ENCODE assay signal across 8 mouse cellular contexts in the genomic region with DNA sequence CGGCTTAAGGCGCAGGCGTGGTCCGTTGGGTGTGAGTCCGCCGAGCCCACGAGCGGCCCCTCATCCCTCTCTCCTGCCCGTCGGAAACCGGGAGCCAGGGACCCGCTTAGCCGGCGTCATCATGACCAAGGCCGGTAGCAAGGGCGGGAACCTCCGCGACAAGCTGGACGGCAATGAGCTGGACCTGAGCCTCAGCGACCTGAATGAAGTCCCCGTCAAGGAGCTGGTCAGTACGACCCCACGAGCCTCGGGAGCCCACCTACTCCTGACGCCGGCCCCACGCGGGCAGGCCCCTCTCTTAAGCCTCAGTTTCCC. TPM values are rescaled to one million over a fixed set of nuclear protein-coding genes. Genes with fewer than 3 reads are reported as not detected.
A peak's percentile ranks its signal among the peaks of the same experiment; 100 is the strongest.
DNase-seq lines count a peak whose midpoint lies in the region; ATAC-seq lines count a peak whose summit lies in the region.

No protein-coding gene starts in this region.

- peak; percentile 45; the same call in 1 of the 2 replicates for ATAC-seq in neural tube, embryonic 11.5 days (ENCODE audit: insufficient read depth, low FRiP score, low TSS enrichment)
- peak; percentile 53 for ATAC-seq in forebrain, embryonic 11.5 days (replicated peaks; ENCODE audit: low FRiP score)
- ATAC-seq in liver, embryonic 11.5 days (replicated peaks; ENCODE audit: low FRiP score), result peak; percentile 71
- ATAC-seq in stomach, embryonic 14.5 days (ENCODE audit: insufficient number of reproducible peaks, insufficient read depth, low FRiP score, low read depth), result no peak; the same call in 1 of the 2 replicates
- no peak for ATAC-seq in CD4-positive, CD25-positive, alpha-beta regulatory T cell, adult 4 months

- H3K27ac ChIP-seq in neural tube, embryonic 11.5 days (ENCODE audit: low read depth, low read length), result peak overlapping the region; percentile 11; the same call in 1 of the 2 replicates
- no peak overlapping the region for H3K27ac ChIP-seq in forebrain, embryonic 11.5 days (ENCODE audit: low read depth, low read length)
- peak overlapping the region; percentile 71 for H3K27ac ChIP-seq in liver, embryonic 11.5 days (ENCODE audit: low read depth, low read length)
- peak overlapping the region; percentile 71 for H3K27ac ChIP-seq in stomach, embryonic 14.5 days (ENCODE audit: low read length)

- no peaks in the 10 kb centered on the region for H3K9me3 ChIP-seq in neural tube, embryonic 11.5 days (ENCODE audit: control insufficient read depth, low read length)
- no peaks in the 10 kb centered on the region for H3K9me3 ChIP-seq in forebrain, embryonic 11.5 days (ENCODE audit: control insufficient read depth, low read length)
- no peaks in the 10 kb centered on the region for H3K9me3 ChIP-seq in liver, embryonic 11.5 days (ENCODE audit: control insufficient read depth, low read length)
- H3K9me3 ChIP-seq in stomach, embryonic 14.5 days (ENCODE audit: control insufficient read depth, low read depth, low read length), result no peaks in the 10 kb centered on the region

- peak overlapping the region; percentile 77 for H3K9ac ChIP-seq in neural tube, embryonic 11.5 days (ENCODE audit: low read length)
- peak overlapping the region; percentile 86 for H3K9ac ChIP-seq in forebrain, embryonic 11.5 days (ENCODE audit: low read length)
- H3K9ac ChIP-seq in liver, embryonic 11.5 days (ENCODE audit: low read depth, low read length), result peak overlapping the region; percentile 96
- H3K9ac ChIP-seq in stomach, embryonic 14.5 days (replicated peaks; ENCODE audit: low read depth, low read length), result peak overlapping the region; percentile 87

- H3K4me3 ChIP-seq in neural tube, embryonic 11.5 days (ENCODE audit: low read depth, low read length), result peak overlapping the region; percentile 87
- peak overlapping the region; percentile 95 for H3K4me3 ChIP-seq in forebrain, embryonic 11.5 days (ENCODE audit: low read depth, low read length)
- H3K4me3 ChIP-seq in liver, embryonic 11.5 days (ENCODE audit: low read depth, low read length), result peak overlapping the region; percentile 99
- H3K4me3 ChIP-seq in stomach, embryonic 14.5 days (ENCODE audit: low read depth, low read length), result peak overlapping the region; percentile 97

- peak overlapping the region; percentile 84 for H3K4me2 ChIP-seq in neural tube, embryonic 11.5 days (ENCODE audit: low read depth)
- peak overlapping the region; percentile 87 for H3K4me2 ChIP-seq in forebrain, embryonic 11.5 days (ENCODE audit: low read depth, low read length, severe bottlenecking)
- peak overlapping the region; percentile 96 for H3K4me2 ChIP-seq in liver, embryonic 11.5 days
- peak overlapping the region; percentile 67 for H3K4me2 ChIP-seq in stomach, embryonic 14.5 days (replicated peaks; ENCODE audit: low read depth, low read length)

- H3K27me3 ChIP-seq in neural tube, embryonic 11.5 days (ENCODE audit: control insufficient read depth, insufficient read depth, low read length), result no peaks in the 10 kb centered on the region
- no peaks in the 10 kb centered on the region for H3K27me3 ChIP-seq in forebrain, embryonic 11.5 days (ENCODE audit: control insufficient read depth, insufficient read depth, low read length)
- no peaks in the 10 kb centered on the region for H3K27me3 ChIP-seq in liver, embryonic 11.5 days (replicated peaks; ENCODE audit: control insufficient read depth, insufficient read depth, low read length)
- no peaks in the 10 kb centered on the region for H3K27me3 ChIP-seq in stomach, embryonic 14.5 days (ENCODE audit: control insufficient read depth, insufficient read depth, low read length)

- H3K4me1 ChIP-seq in neural tube, embryonic 11.5 days (ENCODE audit: control insufficient read depth, insufficient read depth, low read length), result 0 out of 2 replicates have a peak, but pooled peaks cover 2% of the 10 kb centered on the region
- peaks cover 3% of the 10 kb centered on the region; the same call in 1 of the 2 replicates for H3K4me1 ChIP-seq in forebrain, embryonic 11.5 days (replicated peaks; ENCODE audit: control insufficient read depth, insufficient read depth, low read length)
- H3K4me1 ChIP-seq in liver, embryonic 11.5 days (replicated peaks; ENCODE audit: control insufficient read depth, insufficient read depth, low read length), result peaks cover 5% of the 10 kb centered on the region
- 0 out of 2 replicates have a peak, but pooled peaks cover 6% of the 10 kb centered on the region for H3K4me1 ChIP-seq in stomach, embryonic 14.5 days (ENCODE audit: control insufficient read depth, insufficient read depth, low read length)

- WGBS in neural tube, embryonic 11.5 days, result 0% methylated on average over 25 of the region's 28 CpGs
- under 1% methylated on average over 28 of the region's 28 CpGs for WGBS in forebrain, embryonic 11.5 days
- 0% methylated on average over 28 of the region's 28 CpGs for WGBS in liver, embryonic 11.5 days
- 0% methylated on average over 27 of the region's 28 CpGs for WGBS in stomach, embryonic 14.5 days

- DNase-seq in neural tube, embryonic 11.5 days (ENCODE audit: low spot score), result no peak
- no peak for DNase-seq in neural tube, embryonic 10.5 days (ENCODE audit: extremely low spot score, low spot score)
- no peak for DNase-seq in forebrain, embryonic 11.5 days (ENCODE audit: low spot score)
- DNase-seq in liver, embryonic 11.5 days (ENCODE audit: low spot score), result no peak
- DNase-seq in spleen, adult 18-20 months, result no peak
- no peak for DNase-seq in layer of hippocampus, postnatal 25 days (ENCODE audit: extremely low spot score in 1 of 2, low spot score in 1 of 2)

- 0 out of 2 replicates have a peak, but pooled peaks cover 9% of the 10 kb centered on the region for H3K36me3 ChIP-seq in neural tube, embryonic 11.5 days (ENCODE audit: control insufficient read depth, insufficient read depth, low read length)
- peaks cover 4% of the 10 kb centered on the region for H3K36me3 ChIP-seq in forebrain, embryonic 11.5 days (ENCODE audit: control insufficient read depth, insufficient read depth, low read length)
- peaks cover 21% of the 10 kb centered on the region for H3K36me3 ChIP-seq in liver, embryonic 11.5 days (ENCODE audit: control insufficient read depth, insufficient read depth, low read length)
- peaks cover 28% of the 10 kb centered on the region for H3K36me3 ChIP-seq in stomach, embryonic 14.5 days (ENCODE audit: control insufficient read depth, insufficient read depth, low read length)

RNA-seq across cellular contexts. Expression of a gene that starts 0.3 kb away (rescaled TPM):
- 207 and 220 TPM in 2 replicates for polyA plus RNA-seq in neural tube, embryonic 11.5 days (2014; fragmentation: Nextera tagmentation; extraction: Ambion mirVana)
- polyA plus RNA-seq in forebrain, embryonic 11.5 days (2014; fragmentation: Nextera tagmentation; extraction: Ambion mirVana), result 226 and 244 TPM in 2 replicates
- polyA plus RNA-seq in liver, embryonic 11.5 days (2014; fragmentation: Nextera tagmentation; extraction: Ambion mirVana), result 224 and 246 TPM in 2 replicates
- polyA plus RNA-seq in stomach, embryonic 14.5 days (2014; fragmentation: Nextera tagmentation; extraction: Ambion mirVana), result 147 and 157 TPM in 2 replicates
- 1 to 10 TPM; 7.9 to 8.2 TPM for polyA plus RNA-seq in CD4-positive, CD25-positive, alpha-beta regulatory T cell, adult 4 months (2017; shearing (Covaris generic))
- total RNA-seq in layer of hippocampus, postnatal 25 days (2021), result 10 to 100 TPM; 71.6 to 79.1 TPM

RNA-seq across cellular contexts. Expression of a gene that starts 23.7 kb away (rescaled TPM):
- 118 and 122 TPM in 2 replicates for polyA plus RNA-seq in neural tube, embryonic 11.5 days (2014; fragmentation: Nextera tagmentation; extraction: Ambion mirVana)
- 122 and 125 TPM in 2 replicates for polyA plus RNA-seq in forebrain, embryonic 11.5 days (2014; fragmentation: Nextera tagmentation; extraction: Ambion mirVana)
- 127 and 132 TPM in 2 replicates for polyA plus RNA-seq in liver, embryonic 11.5 days (2014; fragmentation: Nextera tagmentation; extraction: Ambion mirVana)
- 148 and 149 TPM in 2 replicates for polyA plus RNA-seq in stomach, embryonic 14.5 days (2014; fragmentation: Nextera tagmentation; extraction: Ambion mirVana)
- 10 to 100 TPM; 54.0 to 64.5 TPM for polyA plus RNA-seq in CD4-positive, CD25-positive, alpha-beta regulatory T cell, adult 4 months (2017; shearing (Covaris generic))
- total RNA-seq in layer of hippocampus, postnatal 25 days (2021), result 10 to 100 TPM; 72.9 to 80.1 TPM

RNA-seq across cellular contexts. Expression of a gene that starts 23.9 kb away (rescaled TPM):
- 39.2 and 39.8 TPM in 2 replicates for polyA plus RNA-seq in neural tube, embryonic 11.5 days (2014; fragmentation: Nextera tagmentation; extraction: Ambion mirVana)
- 57.2 and 60.0 TPM in 2 replicates for polyA plus RNA-seq in forebrain, embryonic 11.5 days (2014; fragmentation: Nextera tagmentation; extraction: Ambion mirVana)
- polyA plus RNA-seq in liver, embryonic 11.5 days (2014; fragmentation: Nextera tagmentation; extraction: Ambion mirVana), result 35.5 and 40.5 TPM in 2 replicates
- polyA plus RNA-seq in stomach, embryonic 14.5 days (2014; fragmentation: Nextera tagmentation; extraction: Ambion mirVana), result 20.7 and 20.9 TPM in 2 replicates
- polyA plus RNA-seq in CD4-positive, CD25-positive, alpha-beta regulatory T cell, adult 4 months (2017; shearing (Covaris generic)), result 1 to 10 TPM; 2.0 to 3.1 TPM
- under 1 TPM; 0.28 to 0.44 TPM for total RNA-seq in layer of hippocampus, postnatal 25 days (2021)

RNA-seq across cellular contexts. Expression of a gene that starts 28.2 kb away (rescaled TPM):
- polyA plus RNA-seq in neural tube, embryonic 11.5 days (2014; fragmentation: Nextera tagmentation; extraction: Ambion mirVana), result 6.3 and 6.5 TPM in 2 replicates
- 6.3 and 6.9 TPM in 2 replicates for polyA plus RNA-seq in forebrain, embryonic 11.5 days (2014; fragmentation: Nextera tagmentation; extraction: Ambion mirVana)
- polyA plus RNA-seq in liver, embryonic 11.5 days (2014; fragmentation: Nextera tagmentation; extraction: Ambion mirVana), result 2.6 and 3.1 TPM in 2 replicates
- 7.1 and 9.3 TPM in 2 replicates for polyA plus RNA-seq in stomach, embryonic 14.5 days (2014; fragmentation: Nextera tagmentation; extraction: Ambion mirVana)
- 1 to 10 TPM; 1.6 to 2.3 TPM for polyA plus RNA-seq in CD4-positive, CD25-positive, alpha-beta regulatory T cell, adult 4 months (2017; shearing (Covaris generic))
- 10 to 100 TPM; 15.3 to 20.4 TPM for total RNA-seq in layer of hippocampus, postnatal 25 days (2021)

RNA-seq across cellular contexts. Expression of a gene that starts 47.5 kb away (rescaled TPM):
- 14.2 and 17.0 TPM in 2 replicates for polyA plus RNA-seq in neural tube, embryonic 11.5 days (2014; fragmentation: Nextera tagmentation; extraction: Ambion mirVana)
- polyA plus RNA-seq in forebrain, embryonic 11.5 days (2014; fragmentation: Nextera tagmentation; extraction: Ambion mirVana), result 18.0 and 19.8 TPM in 2 replicates
- polyA plus RNA-seq in liver, embryonic 11.5 days (2014; fragmentation: Nextera tagmentation; extraction: Ambion mirVana), result 8.8 and 10.5 TPM in 2 replicates
- polyA plus RNA-seq in stomach, embryonic 14.5 days (2014; fragmentation: Nextera tagmentation; extraction: Ambion mirVana), result 20.5 and 22.9 TPM in 2 replicates
- polyA plus RNA-seq in CD4-positive, CD25-positive, alpha-beta regulatory T cell, adult 4 months (2017; shearing (Covaris generic)), result 1 to 10 TPM; 5.4 to 7.0 TPM
- total RNA-seq in layer of hippocampus, postnatal 25 days (2021), result 10 to 100 TPM; 24.2 to 24.8 TPM

Comparison
In these comparisons a context has a peak if more than half of its experiments do, and no peak if none do; other contexts are left out.
1. ATAC-seq: peak in neural tube, embryonic 11.5 days (single experiment), forebrain, embryonic 11.5 days (single experiment) and liver, embryonic 11.5 days (single experiment); none in stomach, embryonic 14.5 days (single experiment) and CD4-positive, CD25-positive, alpha-beta regulatory T cell, adult 4 months (single experiment).
2. RNA of a gene that starts 0.3 kb away (polyA plus RNA-seq): 226 to 244 TPM in forebrain, embryonic 11.5 days, 224 to 246 TPM in liver, embryonic 11.5 days, 207 to 220 TPM in neural tube, embryonic 11.5 days and 147 to 157 TPM in stomach, embryonic 14.5 days; 7.9 to 8.2 TPM in CD4-positive, CD25-positive, alpha-beta regulatory T cell, adult 4 months; every median in the first group is over 10 times any median in the second.
3. Peak in every context shown above with its lines, with median percentiles within 50 percentile points of each other: H3K4me2 ChIP-seq, H3K4me3 ChIP-seq and H3K9ac ChIP-seq.